ENCODE assay signal across 8 mouse cellular contexts in genomic region chr12:80060338-80060737, GRCm38 (mm10). TPM values are rescaled to one million over a fixed set of nuclear protein-coding genes. Genes with fewer than 3 reads are reported as not detected.
DNase-seq lines count a peak whose midpoint lies in the region; ATAC-seq and TF ChIP-seq lines count a peak whose summit lies in the region.

No protein-coding gene starts in this region.

- no peak overlapping the region for H3K9ac ChIP-seq in midbrain, embryonic 16.5 days (ENCODE audit: low read depth, low read length)

- H3K4me2 ChIP-seq in midbrain, embryonic 16.5 days (ENCODE audit: low read length), result no peak overlapping the region

- no peaks in the 10 kb centered on the region for H3K9me3 ChIP-seq in midbrain, embryonic 16.5 days (replicated peaks; ENCODE audit: control insufficient read depth, low read length, poor library complexity, severe bottlenecking)

- no peak for TF ChIP-seq POLR2A in cortical plate, adult 2 months (IDR thresholded peaks at IDR 0.05; ENCODE audit: extremely low read depth, insufficient read depth, low read length)

- no peak for ATAC-seq in midbrain, embryonic 16.5 days
- ATAC-seq in erythroblast, adult 5-6 weeks (replicated peaks; ENCODE audit: low FRiP score, poor library complexity, severe bottlenecking), result no peak

- no peaks in the 10 kb centered on the region for H3K36me3 ChIP-seq in midbrain, embryonic 16.5 days (ENCODE audit: control insufficient read depth, insufficient read depth, low read length)

- 23% methylated on average over 9 of the region's 9 CpGs for WGBS in midbrain, embryonic 16.5 days

- no peak overlapping the region for H3K4me3 ChIP-seq in layer of hippocampus, adult 2 months
- H3K4me3 ChIP-seq in cortical plate, adult 2 months (ENCODE audit: insufficient read depth, low read length), result no peak overlapping the region
- no peak overlapping the region for H3K4me3 ChIP-seq in midbrain, embryonic 16.5 days (ENCODE audit: low read depth, low read length)

- H3K4me1 ChIP-seq in cortical plate, adult 2 months (ENCODE audit: control insufficient read depth, insufficient read depth, low read length), result no peaks in the 10 kb centered on the region; the same call in 1 of the 2 replicates
- H3K4me1 ChIP-seq in midbrain, embryonic 16.5 days (ENCODE audit: control insufficient read depth, insufficient read depth, low read length), result peaks cover 37% of the 10 kb centered on the region

- TF ChIP-seq CTCF in layer of hippocampus, adult 2 months (conservative IDR thresholded peaks at IDR 0.05), result no peak
- no peak for TF ChIP-seq CTCF in cortical plate, adult 2 months (IDR thresholded peaks at IDR 0.05; ENCODE audit: extremely low read depth, insufficient read depth, low read length)

- H3K27me3 ChIP-seq in midbrain, embryonic 16.5 days (ENCODE audit: control insufficient read depth, insufficient read depth, low read depth, low read length), result no peaks in the 10 kb centered on the region

- no peak for DNase-seq in layer of hippocampus, adult 2 months (ENCODE audit: low spot score in 2 of 2)
- DNase-seq in layer of hippocampus, adult 8-10 months (ENCODE audit: low spot score in 2 of 2), result no peak
- DNase-seq in induced T-regulatory cell, adult 2 months (ENCODE audit: low read depth), result peak; percentile 43
- DNase-seq in cerebellum, postnatal 10 days, result no peak
- no peak for DNase-seq in adipocyte (ENCODE audit: low spot score)

- peak overlapping the region; percentile 53; the same call in 1 of the 2 replicates for H3K27ac ChIP-seq in layer of hippocampus, adult 2 months
- H3K27ac ChIP-seq in cortical plate, adult 2 months (ENCODE audit: insufficient read depth, low read length), result peak overlapping the region; percentile 37; the same call in 1 of the 2 replicates
- H3K27ac ChIP-seq in midbrain, embryonic 16.5 days (ENCODE audit: low read length), result peak overlapping the region; percentile 13; the same call in 1 of the 2 replicates

RNA-seq across cellular contexts. Expression of gene Zfp36l1, which starts 52.5 kb away (rescaled TPM):
- total RNA-seq in layer of hippocampus, adult 2 months (2021), result 10 to 100 TPM; 35.2 to 39.4 TPM
- 10 to 100 TPM; 35.0 to 47.6 (median 42.9) TPM for total RNA-seq in layer of hippocampus, adult 8-10 months (2022)
- 21.8 and 23.3 TPM in 2 replicates for polyA plus RNA-seq in cortical plate, adult 2 months (2012; rRNA removed)
- polyA plus RNA-seq in midbrain, embryonic 16.5 days (2015; fragmentation: Nextera tagmentation; extraction: Ambion mirVana), result 26.5 and 29.9 TPM in 2 replicates
- total RNA-seq in erythroblast, adult 5-6 weeks (2015; ENCODE audit: low replicate concordance), result 8.8 and 12.7 TPM in 2 replicates
- total RNA-seq in erythroblast, adult 5-6 weeks (2017; ENCODE audit: low replicate concordance), result 4.0 and 4.3 TPM in 2 replicates
